Mouse (Mus musculus): ENCODE measurements around the gene Tpt1.
"Not testable (repeated sequence)": the region's sequence is repeated elsewhere in the genome, so short reads cannot be mapped to it uniquely, and the experiment has no call there.

Gene Tpt1

DNA sequence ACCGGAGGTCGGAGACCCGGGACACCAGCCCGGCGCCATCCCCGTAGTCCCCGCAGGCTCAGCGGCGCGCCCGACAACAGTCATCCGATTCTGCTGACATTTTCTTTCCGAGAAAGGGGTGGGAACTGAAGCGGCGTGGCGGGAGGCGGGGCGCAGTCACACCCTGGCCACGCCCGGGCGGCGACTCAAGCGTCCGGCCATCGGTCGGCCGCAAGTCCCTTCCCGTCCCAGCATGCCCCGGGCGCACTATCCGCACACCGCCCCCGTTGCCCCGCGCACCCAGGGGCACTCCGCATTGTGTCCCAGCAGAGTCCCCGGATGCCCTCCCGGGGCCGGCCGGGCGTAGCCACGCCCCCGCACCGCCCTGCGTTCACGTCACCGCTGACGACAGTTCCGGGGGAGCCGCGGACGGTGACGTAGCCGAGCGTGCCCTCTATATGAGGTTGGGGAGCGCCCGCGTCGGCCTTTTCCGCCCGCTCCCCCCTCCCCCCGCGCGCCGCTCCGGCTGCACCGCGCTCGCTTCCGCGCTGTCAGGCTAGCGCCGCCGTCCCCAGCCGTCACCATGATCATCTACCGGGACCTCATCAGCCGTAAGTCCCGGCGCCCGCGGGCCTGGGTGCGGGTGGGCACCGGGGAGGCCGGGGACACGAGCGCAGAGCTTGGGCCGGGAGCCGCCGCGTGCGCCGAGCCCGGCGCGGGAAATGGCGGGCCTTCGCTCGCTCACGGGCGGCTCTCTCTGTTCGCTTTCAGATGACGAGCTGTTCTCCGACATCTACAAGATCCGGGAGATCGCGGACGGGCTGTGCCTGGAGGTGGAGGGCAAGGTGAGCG, at the start of gene Tpt1:
Gene Tpt1 (plus strand): TSS at position 227 of the 831 bp plus-strand sequence.
- peak; percentile 96 for DNase-seq (ENCODE audit: low spot score)

DNA sequence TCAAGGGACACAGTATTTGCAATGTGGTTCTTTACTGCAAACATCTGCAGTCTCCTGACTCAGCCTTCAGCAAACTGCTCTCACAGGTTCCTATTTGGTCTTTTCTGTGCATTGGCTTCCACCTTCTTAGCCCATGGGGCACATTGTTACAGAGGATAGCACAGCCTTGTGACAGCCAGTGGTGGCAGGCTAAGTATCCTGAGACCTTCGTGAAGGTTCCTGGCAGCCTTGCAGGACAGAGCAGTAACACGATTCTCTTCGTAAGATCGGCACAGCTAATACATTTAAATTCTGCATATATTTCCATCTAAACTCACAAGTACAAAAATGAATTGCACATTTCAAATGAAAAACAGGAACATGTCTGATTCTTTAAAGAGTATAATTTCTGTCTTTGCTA, 49.0 kb upstream of the Tpt1 start:
- no peak for DNase-seq (ENCODE audit: low spot score)

DNA sequence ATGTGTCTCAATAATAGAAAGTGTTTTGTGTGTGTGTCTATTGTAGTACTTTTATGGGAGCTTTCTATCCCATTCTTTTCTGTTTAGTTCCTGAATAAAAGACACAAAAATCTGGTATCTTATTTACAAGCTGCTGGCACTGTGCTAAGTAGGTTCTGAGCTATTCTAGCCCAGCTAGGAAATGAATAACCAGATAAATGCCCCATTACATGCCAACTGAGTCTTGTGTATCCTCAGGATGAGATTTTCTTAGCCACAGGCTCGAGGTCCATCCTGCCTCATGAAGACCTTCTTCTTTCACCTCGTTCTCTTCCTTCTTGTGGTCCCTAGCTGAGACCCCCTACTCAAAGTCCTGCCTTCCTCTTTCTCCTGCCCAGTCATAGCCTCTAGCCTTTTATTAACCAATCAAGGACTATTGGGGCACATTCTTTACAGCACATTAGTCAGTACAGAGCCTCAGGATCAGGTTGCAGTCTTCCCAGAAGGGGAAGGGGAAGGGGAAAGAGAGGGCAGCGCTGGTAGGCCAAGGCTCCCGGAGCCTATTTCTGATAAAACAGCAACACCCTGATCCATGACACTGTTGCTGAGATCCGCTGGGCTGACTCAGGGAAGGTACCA, 47.0 kb upstream of the Tpt1 start:
- DNase-seq (ENCODE audit: low spot score): peak; percentile 67

DNA sequence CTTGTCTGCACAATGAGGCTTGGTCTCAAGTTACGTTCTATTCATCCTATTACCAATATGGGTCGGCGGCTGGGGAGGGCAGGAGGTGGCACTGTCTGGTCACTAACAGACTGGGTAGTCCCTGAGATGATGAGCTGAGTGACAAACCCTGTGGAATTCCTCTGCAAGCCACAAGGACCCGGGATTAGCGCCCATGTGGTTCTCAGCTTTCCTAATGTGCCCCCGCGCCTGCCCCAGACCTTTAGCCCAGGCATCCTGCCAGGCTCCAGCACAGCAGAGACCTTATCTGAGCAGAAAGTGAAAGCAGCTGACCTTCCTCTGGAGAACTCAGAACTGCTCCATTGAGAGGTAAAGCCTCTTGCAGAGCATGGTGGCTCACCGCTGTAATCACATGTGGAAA, 37.1 kb upstream of the Tpt1 start:
- DNase-seq (ENCODE audit: low spot score): peak; percentile 88

DNA sequence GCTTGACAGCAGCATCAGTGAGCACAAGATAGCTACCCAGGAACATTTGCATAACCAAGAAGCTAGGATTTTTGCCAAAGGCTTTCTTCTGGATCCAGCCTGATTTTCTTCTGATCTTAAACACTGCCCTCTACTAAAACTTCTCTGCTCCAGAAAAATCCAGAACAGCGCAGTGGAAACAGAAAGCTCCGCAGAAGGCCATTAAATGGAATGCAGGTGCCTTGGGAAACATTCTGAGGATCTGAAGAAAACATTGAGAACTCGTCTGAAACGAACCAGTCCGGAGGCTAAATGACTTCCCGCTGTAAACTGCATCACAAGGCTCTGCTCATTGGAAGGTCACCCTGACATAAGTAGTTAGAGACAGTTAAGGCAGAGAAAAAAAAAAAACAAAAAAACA, 35.0 kb upstream of the Tpt1 start:
- DNase-seq (ENCODE audit: low spot score): no peak

DNA sequence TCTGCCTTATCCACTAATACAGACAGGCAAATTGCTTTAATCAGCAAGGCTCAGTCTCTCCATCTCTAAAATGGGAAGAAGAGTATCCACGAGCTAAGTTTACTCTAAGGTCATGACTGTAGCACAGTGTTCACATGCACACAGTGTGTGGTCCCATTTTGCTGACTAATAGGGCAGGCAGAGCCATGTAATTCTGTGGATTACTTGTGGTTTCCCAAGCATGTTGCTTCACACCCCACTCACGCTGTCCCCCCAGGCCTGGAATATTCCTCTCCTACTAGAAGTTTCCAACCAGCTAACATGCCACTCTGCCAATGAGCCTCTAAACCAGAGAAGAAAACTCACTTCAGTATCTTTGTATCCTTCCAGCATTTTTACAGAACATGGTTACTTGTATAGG, 26.4 kb upstream of the Tpt1 start:
- no peak for DNase-seq (ENCODE audit: low spot score)

DNA sequence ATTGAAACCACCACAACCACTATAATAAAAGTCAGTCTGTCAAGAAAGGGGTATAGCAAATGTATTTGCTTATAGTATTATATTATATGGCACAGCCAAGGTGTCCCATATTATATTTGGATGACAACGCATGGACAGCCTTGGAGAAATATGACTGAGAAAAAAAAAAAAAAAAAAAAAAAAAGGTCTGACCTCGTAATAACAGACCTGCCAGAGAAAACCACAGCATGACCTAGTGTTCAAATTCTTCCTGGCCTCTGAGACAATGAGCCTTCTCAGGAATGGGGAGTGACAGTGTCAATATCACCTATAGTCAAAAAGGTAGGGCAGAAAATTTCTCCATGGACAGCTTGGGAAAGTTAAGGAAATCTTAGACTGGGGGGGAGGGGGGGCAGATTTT, 25.6 kb upstream of the Tpt1 start:
- DNase-seq (ENCODE audit: low spot score): no peak

DNA sequence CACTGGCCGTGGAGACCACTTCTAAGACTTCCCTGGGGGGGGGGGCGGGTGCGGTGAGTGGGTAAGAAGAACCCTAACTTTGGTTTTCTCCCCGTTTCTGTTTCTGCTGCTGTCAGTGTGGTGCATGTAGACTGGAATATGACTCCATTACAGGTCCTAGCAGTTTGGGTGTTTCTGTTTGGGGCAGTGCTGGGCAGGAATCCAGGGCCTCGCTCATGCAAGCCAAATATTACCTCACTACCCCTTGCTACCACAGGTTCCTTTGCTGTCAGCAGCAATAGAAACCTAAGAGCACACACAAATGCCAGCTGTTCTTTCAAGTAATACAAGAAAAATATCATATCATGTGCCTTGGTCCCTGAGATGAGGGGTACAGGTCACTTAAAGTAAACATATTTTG, 24.9 kb upstream of the Tpt1 start:
- peak; percentile 80 for DNase-seq (ENCODE audit: low spot score)

DNA sequence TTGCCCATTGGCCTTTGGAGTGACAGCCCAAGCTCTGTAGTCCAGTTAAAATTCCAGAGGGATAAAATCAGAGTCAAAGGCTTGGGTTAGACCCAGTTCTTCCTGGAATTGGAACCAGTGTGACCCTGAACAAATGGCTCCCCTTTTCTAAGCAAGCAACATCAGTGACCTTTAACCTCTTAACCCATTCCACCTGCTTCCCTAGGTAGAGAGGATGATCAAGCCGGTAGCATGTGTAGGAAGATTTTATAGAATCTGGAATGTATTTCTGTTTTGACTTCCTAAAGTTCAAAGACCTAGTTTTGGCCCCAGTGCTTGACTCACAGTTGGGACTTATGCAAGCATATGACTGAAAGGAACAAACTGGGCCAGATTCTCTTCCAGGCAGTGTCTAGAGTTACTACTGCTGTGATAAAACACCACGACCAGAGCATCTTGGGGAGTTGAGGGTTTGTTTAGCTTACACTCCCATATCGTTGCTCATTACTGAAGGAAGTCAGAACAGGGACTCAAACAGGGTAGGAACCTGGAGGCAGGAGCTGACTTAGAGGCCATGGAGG, 18.0 kb upstream of the Tpt1 start:
- peak; percentile 61 for DNase-seq (ENCODE audit: low spot score)

DNA sequence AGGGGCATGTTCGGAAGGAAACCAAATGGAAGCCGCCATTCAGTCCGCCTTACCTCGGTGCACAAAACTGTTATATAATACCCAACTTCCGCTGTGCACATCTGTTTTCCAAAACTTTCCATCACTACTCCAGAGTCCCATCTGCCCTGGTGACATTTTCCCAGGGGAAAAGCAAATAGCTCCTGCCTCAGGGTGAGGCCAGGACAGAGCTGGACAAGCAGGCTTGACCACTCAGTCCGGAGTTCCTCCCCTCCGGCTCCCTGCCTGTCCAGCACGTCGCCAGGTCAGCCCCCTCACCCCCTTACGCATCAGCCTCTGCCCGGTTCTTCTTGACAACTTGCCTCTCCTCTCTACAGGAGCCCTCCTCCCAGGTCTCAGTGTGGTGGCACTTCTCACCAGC, 16.7 kb upstream of the Tpt1 start:
- DNase-seq (ENCODE audit: low spot score): no peak

DNA sequence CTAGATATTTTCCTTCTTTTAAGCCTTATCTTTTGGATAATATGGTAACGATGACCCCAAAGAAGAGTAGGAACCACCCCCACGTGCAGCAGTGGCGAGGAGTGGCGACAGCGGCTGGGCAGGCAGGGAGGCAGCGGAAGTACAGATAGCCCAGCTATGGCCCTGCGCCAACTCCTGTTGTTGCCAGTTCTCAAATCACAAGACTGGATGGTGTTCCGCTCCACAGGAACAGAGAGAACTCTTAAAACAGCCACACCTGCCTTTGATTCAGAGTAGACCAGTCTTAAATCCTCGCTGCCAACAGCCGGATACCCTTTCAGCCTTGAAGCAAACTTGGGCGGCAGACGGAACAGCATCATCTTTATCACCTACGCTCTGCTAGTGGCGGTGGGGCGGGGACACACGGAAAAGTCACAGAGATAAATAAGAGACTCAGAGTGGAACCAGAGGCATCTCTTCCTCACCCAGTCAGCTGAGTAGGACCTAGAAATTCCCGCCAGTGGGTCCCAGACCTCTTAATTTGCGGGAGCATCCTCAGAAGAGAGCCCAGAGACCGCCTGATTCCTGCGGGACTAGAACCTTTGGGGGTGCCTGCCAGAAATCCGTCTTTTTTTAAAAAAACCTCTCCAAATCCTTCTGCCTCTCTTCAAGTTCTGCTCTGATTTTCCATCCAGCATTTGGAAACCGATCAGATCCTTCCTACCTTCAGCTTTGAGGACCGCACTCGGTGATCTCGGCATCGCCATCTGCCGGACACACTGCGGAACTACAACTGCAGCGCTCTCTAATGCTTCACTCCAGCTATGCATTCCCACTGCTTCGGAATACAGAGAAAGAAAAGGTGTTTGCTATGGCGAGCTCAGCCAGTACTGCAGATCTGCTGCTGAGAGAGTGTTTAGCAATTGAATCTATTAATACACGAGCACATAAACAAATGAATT, 15.8 kb upstream of the Tpt1 start:
- peak; percentile 87 for DNase-seq (ENCODE audit: low spot score)

DNA sequence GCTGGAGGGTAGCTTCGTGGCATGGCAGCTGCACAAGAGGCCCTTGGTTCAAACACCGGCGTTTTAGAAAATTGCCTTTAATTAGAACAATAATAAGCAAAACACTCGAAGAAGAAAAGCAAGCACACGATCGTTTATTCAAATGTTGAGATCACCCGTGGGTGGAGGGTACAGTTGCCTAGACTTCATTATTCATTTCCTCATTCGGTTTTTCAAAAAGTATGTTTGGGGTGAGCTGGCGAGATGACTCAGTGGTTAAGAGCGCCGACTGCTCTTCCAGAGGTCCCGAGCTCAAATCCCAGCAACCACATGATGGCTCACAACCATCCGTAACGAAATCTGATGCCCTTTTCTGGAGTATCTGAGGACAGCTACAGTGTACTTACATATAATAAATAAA, 15.1 kb upstream of the Tpt1 start:
- not testable (repeated sequence) for DNase-seq (ENCODE audit: low spot score)

DNA sequence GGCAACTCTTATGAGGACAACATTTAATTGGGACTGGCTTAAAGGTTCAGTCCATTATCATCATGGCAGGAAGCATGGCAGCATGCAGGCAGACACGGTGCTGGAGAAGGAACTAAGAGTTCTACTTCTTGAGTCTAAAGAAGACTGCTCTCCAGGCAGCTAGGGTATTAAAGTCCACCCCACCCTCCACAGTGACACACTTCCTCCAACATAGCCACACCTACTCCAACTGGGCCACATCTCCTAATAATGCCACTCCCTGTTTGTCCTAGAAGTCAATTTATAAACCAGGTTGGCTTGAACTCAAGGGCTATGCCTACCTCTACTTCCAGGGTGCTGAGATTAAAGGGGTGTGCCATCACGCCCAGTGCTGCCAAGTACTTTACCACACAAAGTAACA, 12.9 kb upstream of the Tpt1 start:
- no peak for DNase-seq (ENCODE audit: low spot score)

DNA sequence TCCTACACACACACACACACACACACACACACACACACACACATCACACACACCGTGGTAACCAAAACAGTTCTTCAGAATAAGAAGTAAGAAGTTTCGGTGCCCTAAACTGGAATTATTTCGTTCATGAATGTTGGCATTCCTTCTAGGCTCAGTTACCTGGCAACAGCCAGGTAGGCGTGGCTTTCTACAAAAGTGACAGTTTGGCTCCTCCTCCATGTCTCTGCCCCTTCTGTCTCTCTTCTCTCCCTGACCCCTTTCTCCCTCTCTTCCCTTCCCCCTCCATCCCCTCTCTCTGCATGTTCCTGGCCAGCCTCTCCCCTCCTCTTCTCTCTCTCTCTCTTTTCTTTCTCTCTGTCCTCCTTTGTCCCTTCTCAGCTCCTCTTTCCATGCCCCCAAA, 11.9 kb upstream of the Tpt1 start:
- DNase-seq (ENCODE audit: low spot score): no peak

DNA sequence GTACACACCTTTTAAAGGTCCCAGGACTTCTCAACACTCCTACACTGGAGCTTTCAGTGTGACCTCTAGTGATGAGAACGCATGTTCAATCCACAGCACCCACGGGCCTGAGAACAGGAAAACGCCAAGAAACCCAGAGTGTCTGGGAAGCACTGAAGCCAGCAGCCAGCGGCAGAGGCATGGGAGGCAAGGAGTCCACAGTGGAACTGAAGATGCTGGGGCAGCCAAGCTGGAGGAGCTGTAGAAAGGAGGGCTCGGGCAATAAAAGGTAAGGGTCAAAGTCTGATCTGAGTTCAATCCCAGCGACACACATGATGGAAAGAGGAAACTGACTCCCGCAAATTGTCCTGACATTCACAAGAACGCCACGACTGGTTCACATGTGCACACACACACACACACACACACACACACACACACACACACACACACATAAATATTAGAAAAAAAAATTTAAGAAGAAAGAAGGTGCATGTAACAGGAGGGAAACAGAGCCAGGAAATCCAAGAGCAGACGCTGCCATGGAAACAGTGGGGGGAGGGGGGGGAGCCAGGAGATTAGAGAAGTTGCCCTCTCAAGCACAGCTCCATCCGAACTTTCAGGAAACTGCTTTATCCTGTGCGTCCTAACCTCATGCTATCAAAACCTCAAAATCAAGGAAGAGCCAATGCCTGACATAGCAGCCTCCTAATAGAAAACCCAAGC, 11.2 kb upstream of the Tpt1 start:
- peak; percentile 30 for DNase-seq (ENCODE audit: low spot score)

DNA sequence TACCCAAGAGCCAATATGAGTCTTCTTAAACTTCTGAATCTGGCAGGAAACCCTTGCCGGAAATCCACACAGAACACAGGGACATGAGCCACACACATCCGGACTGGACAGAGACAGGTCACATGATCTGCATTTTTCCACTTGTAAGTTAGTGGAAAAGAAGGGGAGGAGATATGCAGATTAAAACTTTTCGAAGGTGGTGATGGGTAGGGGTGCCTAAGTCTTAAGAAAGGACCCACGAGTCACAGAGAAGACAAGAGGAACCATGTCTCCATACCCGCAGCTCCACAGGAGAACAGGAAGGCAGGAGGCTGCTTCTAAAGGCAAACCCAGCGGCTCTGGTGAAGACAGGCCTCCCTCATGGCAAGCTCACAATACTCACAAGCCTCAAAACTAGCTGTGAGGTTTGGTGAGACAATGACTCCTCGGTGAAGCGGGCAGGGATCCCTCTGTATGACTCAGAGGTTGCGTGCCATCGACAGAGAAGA, 10.6 kb upstream of the Tpt1 start:
- DNase-seq (ENCODE audit: low spot score): peak; percentile 92

DNA sequence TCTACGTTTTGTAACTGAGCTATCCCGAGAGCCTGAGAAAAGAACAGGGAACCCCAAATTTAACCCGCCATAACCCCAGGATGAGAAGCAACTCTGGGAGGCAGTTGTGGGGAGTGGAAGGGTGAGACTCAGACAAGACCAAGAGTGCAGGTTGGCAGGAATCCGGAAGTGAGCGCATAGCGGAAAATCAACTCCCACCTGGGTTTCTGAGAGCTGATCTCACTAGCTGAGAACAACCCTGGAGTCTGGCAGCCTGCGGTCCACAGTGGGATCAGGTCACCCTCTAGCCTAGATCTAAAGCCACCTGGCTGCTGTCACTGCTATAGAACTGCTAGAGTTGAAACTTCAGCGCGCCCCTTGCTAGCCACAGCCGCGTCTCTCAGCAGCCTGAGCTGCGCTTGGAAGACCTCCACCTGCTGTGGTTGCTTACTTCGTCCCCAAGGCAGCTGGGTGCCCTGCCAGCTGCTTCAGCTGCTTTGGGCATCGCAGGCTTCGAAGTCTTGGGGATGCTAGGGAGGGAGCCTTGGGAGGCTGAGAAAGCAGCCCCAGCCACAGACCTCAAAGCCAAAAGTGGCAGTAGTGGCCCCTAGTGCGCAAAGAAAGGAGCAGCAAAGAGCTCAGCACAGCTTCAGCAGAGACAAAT, 10.0 kb upstream of the Tpt1 start:
- peak; percentile 57 for DNase-seq (ENCODE audit: low spot score)

DNA sequence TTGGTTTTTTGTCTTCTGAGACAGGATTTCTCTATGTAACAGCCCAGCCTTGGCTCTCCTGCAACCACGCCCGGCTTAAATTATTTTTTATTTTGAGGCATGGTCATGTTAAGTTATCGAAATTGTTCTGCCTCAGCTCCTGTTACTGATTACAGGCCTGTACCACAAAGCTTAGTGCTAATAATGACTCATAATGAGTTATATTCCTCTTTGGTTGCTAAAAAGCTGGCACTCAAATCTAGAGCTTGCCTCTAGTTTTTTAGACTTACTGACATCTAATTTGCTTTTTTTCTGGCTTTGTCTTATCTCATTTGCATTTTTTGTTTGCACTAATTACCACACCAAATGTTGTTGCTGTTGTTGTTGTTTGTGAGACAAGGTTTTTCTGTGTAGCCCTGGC, 8.3 kb upstream of the Tpt1 start:
- DNase-seq (ENCODE audit: low spot score): no peak

DNA sequence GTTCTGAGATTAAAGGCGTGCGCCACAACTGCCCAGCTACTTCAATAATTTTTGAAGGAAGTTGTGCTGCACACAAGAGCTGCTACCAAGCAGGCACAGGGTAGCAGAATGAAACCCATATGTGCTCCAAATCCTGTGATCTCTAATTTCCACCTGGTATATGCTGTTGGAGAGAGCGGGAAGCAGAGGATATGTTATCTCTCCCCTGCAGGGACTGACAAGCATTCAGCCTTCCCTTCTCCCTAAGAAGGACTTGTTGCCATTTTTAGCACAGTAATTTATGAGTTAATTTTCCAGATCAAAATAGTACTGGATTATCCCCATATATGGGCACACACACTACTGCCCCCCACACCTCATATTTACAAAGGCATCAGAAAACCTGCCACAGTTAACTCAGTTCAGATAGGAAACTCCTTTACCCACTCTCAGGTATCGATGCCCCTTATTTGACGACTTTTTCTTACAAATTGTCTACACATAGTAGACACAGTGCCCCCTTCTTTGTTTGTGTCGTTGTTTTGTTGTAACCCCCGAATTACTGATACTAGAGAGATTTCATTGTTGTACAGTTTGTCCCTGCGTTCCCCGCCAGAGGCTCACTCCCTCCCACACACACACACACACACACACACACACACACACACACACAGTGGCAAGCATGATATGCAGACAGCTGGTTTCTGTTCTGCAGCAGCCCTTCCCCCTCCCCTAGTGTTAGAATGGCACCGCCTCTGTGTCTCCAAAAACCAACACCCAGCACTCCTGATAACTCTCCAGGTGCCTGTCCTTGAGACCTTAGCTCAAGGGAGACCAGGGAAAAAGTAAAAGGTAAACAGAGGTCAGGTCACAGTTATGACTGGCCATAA, 7.6 kb upstream of the Tpt1 start:
- peak; percentile 51 for DNase-seq (ENCODE audit: low spot score)

DNA sequence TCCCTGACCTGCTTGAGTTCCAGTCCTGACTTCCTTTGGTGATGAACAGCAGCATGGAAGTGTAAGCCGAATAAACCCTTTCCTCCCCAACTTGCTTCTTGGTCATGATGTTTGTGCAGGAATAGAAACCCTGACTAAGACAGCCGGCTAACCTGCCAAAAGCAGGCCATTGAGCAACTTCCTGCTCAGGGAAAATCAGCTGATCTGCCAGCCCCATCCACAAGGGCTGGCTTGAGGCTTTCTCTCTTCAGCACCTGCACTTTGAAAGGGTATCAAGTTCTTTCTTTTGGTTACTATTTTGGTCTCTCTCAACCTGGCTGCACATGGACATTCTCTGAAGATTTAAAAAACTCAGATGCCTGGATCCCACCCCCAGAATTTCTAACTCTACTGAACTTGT, 3.1 kb upstream of the Tpt1 start:
- peak; percentile 54 for DNase-seq (ENCODE audit: low spot score)

Data from adipocyte (in vitro differentiated cells).